Mouse (Mus musculus) layer of hippocampus, postnatal 36 days (tissue): Measurements from ENCODE around the gene Etv6. TPM values are rescaled to one million over a fixed set of nuclear protein-coding genes. Genes with fewer than 3 reads are reported as not detected.

Experiments
- DNase-seq, 2 experiments: peaks; one replicate each; pipeline ENCODE4 v3.0.0; 2022
- total RNA-seq, 2 experiments: library from RNA; stranded (reverse); gene quantifications; 2 replicates each; pipeline ENCODE4 v1.2.3; 2021

Etv6 gene
- total RNA-seq, 2 experiments from 2014 or later: 9.9 to 11.2 TPM

GRCm38 (mm10) chr6:134217747-134218146 is 182.2 kb downstream of the Etv6 start:
- DNase-seq: no peak

DNA sequence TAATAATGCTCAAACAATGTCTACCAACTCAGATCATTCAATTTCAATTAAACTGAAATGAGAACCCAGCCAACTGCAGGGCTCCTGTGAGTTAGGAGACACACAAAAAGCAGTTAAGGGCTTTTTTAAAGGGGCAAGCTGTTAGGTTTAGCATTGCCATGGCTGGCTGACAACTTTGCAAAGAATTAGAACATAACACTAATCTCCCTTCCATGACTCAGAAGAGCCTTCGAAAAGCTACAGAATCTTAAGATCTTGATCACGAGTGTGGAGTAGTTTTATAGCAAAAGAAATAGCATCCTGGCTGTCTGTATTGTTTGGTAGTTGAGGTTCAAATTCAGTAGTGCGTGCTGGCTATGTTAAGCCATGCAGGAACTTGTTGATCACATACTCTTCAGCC is 182.9 kb downstream of the Etv6 start:
- DNase-seq: no peak

DNA sequence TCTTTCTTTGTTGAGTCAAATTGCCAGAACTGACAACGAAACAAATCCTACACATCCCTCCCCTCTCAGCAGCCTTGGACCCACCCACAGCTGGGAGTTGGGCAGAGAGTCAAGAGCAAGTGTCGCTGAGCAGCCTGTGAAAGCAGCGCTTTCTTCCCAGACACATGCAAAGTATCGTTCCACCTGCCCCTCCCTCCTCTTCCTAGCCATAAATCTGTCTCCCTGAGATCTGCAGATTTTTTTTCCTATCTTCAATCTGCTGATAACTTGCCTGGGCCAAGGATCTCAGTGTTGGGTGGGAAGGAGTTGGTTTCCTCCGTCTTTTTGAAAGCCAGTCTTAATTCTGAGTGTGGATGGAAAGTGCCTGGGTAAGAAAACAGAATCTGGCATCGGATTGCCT is 183.9 kb downstream of the Etv6 start:
- DNase-seq: peak; percentile 44 to 50

DNA sequence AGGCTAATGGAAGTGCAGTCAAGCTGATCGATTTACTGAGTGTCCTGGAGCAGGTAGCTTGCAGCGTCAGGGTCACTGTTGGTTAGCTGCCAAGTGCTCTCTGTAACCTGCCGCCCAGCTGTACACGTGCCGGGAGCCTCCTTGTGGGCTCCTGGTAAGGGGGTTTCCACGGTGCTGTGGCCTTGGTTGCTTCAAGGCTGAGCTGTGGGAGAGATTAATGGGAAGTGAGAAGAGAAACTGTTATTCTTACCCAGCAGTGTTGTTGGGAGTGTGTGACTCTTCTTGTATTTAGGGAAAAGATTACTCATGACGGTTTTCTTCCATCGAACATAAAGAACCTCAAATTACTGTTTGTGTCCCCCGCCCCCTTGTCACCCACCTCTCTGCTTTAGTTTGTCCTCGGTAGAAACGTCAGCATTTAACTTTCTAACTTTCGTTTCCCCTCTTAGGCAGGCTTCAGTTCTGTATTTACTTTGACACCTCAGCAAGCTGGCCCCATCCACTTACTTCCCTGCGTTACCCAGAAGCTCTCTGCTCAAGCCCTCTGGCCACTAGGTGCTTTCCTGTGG is 184.8 kb downstream of the Etv6 start:
- DNase-seq: no peak

- DNase-seq: no peak
These were observed 186.9 kb downstream of the Etv6 start for GRCm38 (mm10) chr6:134222248-134222929.

DNA sequence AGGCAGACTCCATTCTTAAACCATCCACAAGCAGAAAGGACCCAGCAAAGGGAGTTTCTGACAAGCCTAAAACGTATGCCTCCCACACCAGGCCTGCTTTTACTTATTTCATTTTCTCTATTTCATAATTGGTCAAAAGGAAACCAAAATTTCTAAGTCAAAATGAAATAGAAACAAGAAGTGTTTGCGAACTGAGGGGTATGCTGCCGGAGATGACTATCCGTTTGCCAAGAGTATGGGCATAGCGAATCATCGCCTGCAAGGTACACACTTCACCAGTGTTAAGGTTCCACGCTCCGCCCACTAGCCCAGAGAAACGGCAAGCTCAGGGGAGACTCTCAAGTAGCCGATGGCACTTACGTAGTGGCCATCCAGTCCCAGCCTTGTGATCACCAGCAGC is 190.1 kb downstream of the Etv6 start:
- no peak for DNase-seq

- DNase-seq: no peak
These were observed 191.1 kb downstream of the Etv6 start for GRCm38 (mm10) chr6:134226349-134227169.

DNA sequence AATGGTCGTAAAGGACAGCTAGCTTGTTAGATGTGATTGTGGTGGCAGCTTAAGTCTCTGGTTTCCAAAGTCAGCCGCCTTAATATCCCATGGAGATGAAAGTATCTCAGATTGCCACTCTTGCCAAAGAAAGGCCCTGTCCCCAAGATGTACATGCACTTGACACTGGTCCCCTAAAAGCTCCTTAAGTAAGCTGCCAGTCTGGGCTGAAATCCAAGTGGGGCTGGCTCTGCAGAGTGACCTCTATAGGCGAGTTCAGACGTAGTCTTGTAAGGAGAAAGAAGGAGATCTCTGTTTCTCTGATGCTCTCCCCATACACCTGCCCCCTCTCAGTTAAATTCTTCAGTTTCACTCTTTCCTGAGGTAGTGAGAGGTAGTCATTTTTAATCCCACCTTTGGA is 200.8 kb downstream of the Etv6 start:
- no peak for DNase-seq

GRCm38 (mm10) chr6:134238455-134238854 is 203.0 kb downstream of the Etv6 start:
- DNase-seq: no peak

GRCm38 (mm10) chr6:134240988-134241387 is 205.5 kb downstream of the Etv6 start:
- DNase-seq: no peak

DNA sequence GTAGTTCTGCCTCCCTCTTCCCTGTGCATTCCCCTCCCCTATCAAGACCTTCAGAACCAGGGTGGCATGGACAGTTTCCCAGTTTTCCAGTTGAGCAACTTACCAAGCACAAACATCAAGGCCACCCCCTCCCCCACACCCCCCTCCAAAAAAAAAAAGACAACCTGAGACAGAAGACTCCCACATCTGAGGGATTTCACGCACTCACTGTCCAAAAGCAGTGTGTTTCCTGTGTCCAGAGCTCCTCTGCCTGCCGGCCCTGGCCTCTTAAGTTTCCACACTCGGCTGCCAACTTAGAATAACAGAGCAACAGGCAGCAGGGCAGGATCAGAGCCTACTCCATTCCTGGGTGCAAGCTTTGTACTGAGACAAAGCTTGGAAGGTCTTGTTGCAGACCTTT is 207.6 kb downstream of the Etv6 start:
- no peak for DNase-seq

GRCm38 (mm10) chr6:134243546-134243945 is 208.0 kb downstream of the Etv6 start:
- no peak for DNase-seq

DNA sequence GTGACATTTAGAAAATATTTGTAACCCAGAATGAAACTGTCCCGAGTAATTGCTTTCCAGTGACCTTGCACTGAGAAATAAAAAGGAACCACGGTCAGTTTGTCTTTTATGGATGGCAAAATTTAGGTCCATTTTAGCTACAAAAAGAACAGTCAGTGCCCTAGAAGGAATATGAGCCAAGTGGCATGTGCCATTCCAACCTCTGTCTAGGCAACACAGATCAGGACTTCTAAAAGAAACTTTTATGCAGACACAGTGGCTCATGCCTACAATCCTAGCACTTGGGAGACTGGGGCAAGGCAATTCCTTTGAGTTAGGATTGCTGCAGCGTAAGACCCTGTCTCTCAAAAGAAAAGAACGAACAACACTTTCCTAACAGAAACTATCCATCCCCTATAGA is 208.6 kb downstream of the Etv6 start:
- no peak for DNase-seq

GRCm38 (mm10) chr6:134246109-134246508 is 210.6 kb downstream of the Etv6 start:
- DNase-seq: no peak

DNA sequence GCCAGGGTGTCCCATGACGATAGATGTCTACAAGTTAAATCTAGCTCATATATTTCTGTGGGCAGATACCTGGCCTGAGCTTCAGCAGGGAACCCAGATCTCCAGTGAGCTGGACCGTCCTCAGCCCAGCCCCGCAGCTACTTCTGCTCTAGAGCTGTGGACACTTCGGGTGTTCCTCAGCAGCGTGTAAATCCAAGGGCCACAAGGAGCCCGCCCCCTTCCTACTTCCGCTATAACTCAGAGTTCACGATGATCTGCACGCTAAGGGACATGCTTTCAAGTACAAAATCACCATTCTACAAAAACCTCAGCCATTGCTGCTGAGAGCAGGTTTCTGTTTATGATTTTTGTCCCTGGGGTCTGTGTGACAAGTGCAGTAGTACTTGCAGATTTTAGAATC is 211.8 kb downstream of the Etv6 start:
- no peak for DNase-seq

- no peak for DNase-seq
These were observed 213.2 kb downstream of the Etv6 start for GRCm38 (mm10) chr6:134248720-134249119.

GRCm38 (mm10) chr6:134250764-134251163 is 215.3 kb downstream of the Etv6 start:
- no peak for DNase-seq

DNA sequence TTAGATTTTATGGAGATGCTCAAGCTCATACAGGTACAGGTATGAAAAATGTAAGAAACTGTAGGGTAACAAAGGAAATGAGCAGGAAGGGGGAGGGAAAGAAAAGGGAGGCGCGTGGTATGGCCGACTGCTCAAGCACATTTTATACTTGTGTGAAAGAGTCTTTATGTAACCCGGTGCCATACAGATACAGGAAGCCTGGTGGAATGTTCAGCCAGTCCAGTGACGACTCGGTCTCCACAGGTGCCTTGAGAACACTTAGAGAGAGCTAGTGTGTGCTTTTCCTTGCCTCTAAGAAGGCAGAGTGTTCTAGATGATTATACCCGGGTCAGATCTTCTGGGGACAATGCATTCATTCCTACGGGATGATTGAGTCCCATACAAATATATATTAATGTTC is 215.9 kb downstream of the Etv6 start:
- no peak for DNase-seq

- no peak for DNase-seq
These were observed 216.7 kb downstream of the Etv6 start for GRCm38 (mm10) chr6:134252081-134252755.

DNA sequence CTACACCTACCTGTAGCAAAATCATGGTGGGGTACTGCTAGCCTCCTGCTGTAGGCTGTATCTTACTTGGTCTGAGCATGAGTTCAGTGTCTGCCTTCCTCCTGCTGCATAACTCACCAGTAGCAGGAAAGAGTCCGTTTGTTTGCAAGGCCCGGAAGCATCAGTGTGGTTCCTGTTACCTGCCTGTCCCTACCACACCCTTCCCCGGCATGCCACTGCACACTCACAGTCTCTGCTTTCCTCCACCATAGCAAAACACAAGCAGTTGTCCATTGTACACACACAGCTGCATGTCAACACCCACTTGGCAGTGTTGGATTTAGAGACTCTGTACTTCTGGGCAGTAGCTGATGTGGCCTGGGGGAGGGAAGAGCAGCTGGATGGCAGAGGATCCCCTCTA is 220.9 kb downstream of the Etv6 start:
- DNase-seq: no peak

- no peak for DNase-seq
These were observed 224.4 kb downstream of the Etv6 start for GRCm38 (mm10) chr6:134259913-134260312.

- no peak for DNase-seq
These were observed 226.4 kb downstream of the Etv6 start for GRCm38 (mm10) chr6:134261904-134262303.

DNA sequence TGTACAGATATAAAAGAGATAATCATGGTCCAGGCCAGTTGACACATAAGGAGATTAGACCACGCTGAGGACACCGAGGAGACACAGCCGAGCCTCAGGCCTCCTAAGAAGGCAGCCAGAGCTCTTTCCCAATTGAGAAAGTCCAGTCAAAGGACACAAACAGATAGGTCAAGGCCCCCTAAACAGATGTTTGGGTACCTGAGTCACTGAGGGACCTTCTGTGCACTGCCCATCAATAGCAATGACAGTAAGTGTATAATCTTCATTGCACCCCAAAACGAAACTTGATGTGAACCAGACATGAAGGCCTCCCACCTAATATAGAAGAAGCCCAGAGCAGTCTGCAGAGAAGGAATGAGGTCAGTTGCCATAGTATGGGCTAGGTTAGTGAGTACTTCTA is 226.9 kb downstream of the Etv6 start:
- no peak for DNase-seq
